Mouse (Mus musculus) forebrain, embryonic 15.5 days (tissue): Measurements from ENCODE around the gene Trim65. TPM values are rescaled to one million over a fixed set of nuclear protein-coding genes. Genes with fewer than 3 reads are reported as not detected.
A peak's percentile ranks its signal among the peaks of the same experiment; 100 is the strongest.

Experiments used
- ATAC-seq: fragments of 200-750 bp; cut with Nextera tagmentation; replicated peaks from 2 replicates; pipeline ENCODE4 v1.8.0; 2017; ENCODE audit warnings: mild to moderate bottlenecking, moderate TSS enrichment, moderate library complexity
- H3K27ac ChIP-seq: fragments of 300-500 bp; sonication (generic); replicated peaks from 2 replicates; pipeline ENCODE4 v1.5.1; 2015; ENCODE audit warnings: mild to moderate bottlenecking, inconsistent platforms
- H3K27me3 ChIP-seq: fragments of 300-500 bp; sonication (generic); 2 replicates; pipeline ENCODE4 v1.6.1; 2015; ENCODE audit warnings: inconsistent platforms
- H3K36me3 ChIP-seq: fragments of 300-500 bp; sonication (generic); 2 replicates; pipeline ENCODE4 v1.6.1; 2015; ENCODE audit warnings: mild to moderate bottlenecking, inconsistent platforms
- H3K4me1 ChIP-seq: fragments of 300-500 bp; sonication (generic); 2 replicates; pipeline ENCODE4 v1.6.1; 2015; ENCODE audit warnings: inconsistent platforms
- H3K4me2 ChIP-seq: fragments of 300-500 bp; sonication (generic); replicated peaks from 2 replicates; pipeline ENCODE4 v1.6.1; 2015; ENCODE audit warnings: mild to moderate bottlenecking, inconsistent platforms
- H3K4me3 ChIP-seq: fragments of 300-500 bp; sonication (generic); 2 replicates; pipeline ENCODE4 v1.5.1; 2015; ENCODE audit warnings: mild to moderate bottlenecking, inconsistent platforms
- H3K9ac ChIP-seq: fragments of 300-500 bp; sonication (generic); replicated peaks from 2 replicates; pipeline ENCODE4 v1.6.1; 2015; ENCODE audit warnings: mild to moderate bottlenecking, inconsistent platforms
- H3K9me3 ChIP-seq: fragments of 300-500 bp; sonication (generic); 2 replicates; pipeline ENCODE4 v1.6.1; 2016; ENCODE audit warnings: inconsistent platforms
- WGBS: fragments of 180-500 bp; shearing (Covaris S2); methylation state at CpG from one replicate; pipeline ENCODE4 v1.1.7; 2015; ENCODE audit warnings: mixed read lengths; 5-methylcytosine and 5-hydroxymethylcytosine counted together
- polyA plus RNA-seq: library from polyadenylated mRNA; unstranded; fragments of >200 nt; fragmentation: Nextera tagmentation; extraction: Ambion mirVana; gene quantifications from 2 replicates; pipeline ENCODE4 v1.2.1, GENCODE M21; 2015

Trim65 gene
- polyA plus RNA-seq, 1 experiment from 2014 or later: 1.9 TPM

- ATAC-seq: no peak
- Histone ChIP-seq H3K4me2 (no peak overlapping the region), H3K27ac (no peak overlapping the region), H3K36me3 (peaks cover 56% of the 10 kb centered on the region), H3K9ac (no peak overlapping the region), H3K27me3 (no peaks in the 10 kb centered on the region), H3K4me1 (peaks cover 24% of the 10 kb centered on the region), H3K9me3 (no peaks in the 10 kb centered on the region), H3K4me3 (no peak overlapping the region)
- 74% methylated on average over 12 of the region's 12 CpGs for WGBS
Observed at GRCm38 (mm10) chr11:116161312-116161711, 30.4 kb upstream of the Trim65 start.

- Histone ChIP-seq H3K27ac (no peak overlapping the region), H3K9me3 (no peaks in the 10 kb centered on the region), H3K4me1 (no peaks in the 10 kb centered on the region), H3K4me2 (no peak overlapping the region), H3K27me3 (no peaks in the 10 kb centered on the region), H3K9ac (no peak overlapping the region), H3K4me3 (no peak overlapping the region), H3K36me3 (peaks cover 98% of the 10 kb centered on the region)
- ATAC-seq: no peak
- WGBS: 92% methylated on average over 2 of the region's 2 CpGs
Observed at GRCm38 (mm10) chr11:116150960-116151359, 20.0 kb upstream of the Trim65 start.

DNA sequence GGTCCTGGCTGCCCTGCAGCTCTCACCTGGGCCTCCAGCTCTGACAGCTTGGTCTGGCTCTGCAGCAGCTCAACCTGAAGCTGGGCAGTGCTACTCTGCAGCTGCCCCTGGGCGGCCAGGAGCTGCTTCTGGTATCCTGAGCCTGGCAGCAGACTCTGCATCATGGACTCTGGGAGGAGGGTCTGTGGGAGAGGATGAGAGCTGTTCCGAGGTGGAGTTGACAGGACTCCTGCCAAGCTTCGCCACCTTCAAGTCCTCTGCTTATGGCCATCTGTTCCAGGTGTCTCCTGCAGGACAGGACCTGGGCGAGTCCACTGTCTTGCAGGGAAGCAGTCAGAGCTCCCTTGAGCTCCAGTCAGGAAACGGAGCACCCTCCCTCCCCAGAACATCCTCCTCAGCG lies 18.4 kb upstream of the Trim65 start:
- ATAC-seq: no peak
- 86% methylated on average over 6 of the region's 6 CpGs for WGBS
- Histone ChIP-seq H3K9ac (no peak overlapping the region), H3K27ac (no peak overlapping the region), H3K4me2 (no peak overlapping the region), H3K4me3 (no peak overlapping the region), H3K36me3 (peaks cover 98% of the 10 kb centered on the region), H3K27me3 (no peaks in the 10 kb centered on the region), H3K4me1 (no peaks in the 10 kb centered on the region), H3K9me3 (no peaks in the 10 kb centered on the region)

DNA sequence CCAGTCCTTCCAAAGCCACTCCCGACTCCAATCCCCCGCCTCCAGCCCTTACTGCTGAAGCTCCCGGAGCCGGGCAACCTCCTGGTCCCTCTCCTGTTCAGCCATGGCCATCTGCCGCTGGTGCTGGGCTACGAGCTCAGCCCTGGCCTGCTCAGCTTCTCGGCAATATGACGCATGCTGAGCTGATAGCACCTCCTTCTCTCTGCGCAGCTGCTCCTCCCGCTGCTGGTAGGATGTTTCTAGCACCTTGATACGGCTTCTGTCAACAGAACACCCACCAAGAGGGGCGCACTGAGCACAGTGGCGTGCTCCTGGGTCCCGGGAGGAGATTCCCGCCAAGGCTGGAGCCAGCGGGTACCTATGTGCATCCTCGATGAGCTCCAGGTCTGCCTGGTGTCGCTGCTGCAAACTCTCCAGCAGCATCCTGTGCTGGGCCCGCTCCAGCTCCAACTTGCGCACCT lies 17.9 kb upstream of the Trim65 start:
- Histone ChIP-seq H3K36me3 (peaks cover 98% of the 10 kb centered on the region), H3K4me1 (no peaks in the 10 kb centered on the region)
- 72% methylated on average over 20 of the region's 20 CpGs for WGBS

GRCm38 (mm10) chr11:116146294-116146985 lies 15.5 kb upstream of the Trim65 start:
- H3K36me3 ChIP-seq: peaks cover 97% of the 10 kb centered on the region
- no peaks in the 10 kb centered on the region for H3K9me3 ChIP-seq
- H3K27ac ChIP-seq: 0 out of 2 replicates have a peak overlapping the region, but pooled peaks have one; percentile 31
- H3K27me3 ChIP-seq: no peaks in the 10 kb centered on the region
- no peaks in the 10 kb centered on the region for H3K4me1 ChIP-seq
- H3K9ac ChIP-seq: no peak overlapping the region
- H3K4me2 ChIP-seq: no peak overlapping the region
- H3K4me3 ChIP-seq: no peak overlapping the region
- WGBS: 73% methylated on average over 25 of the region's 25 CpGs
- 0 out of 2 replicates have a peak, but pooled peaks have one; percentile 12 for ATAC-seq

More for the DNA sequence above, 17.9 kb upstream of the Trim65 start:
- Histone ChIP-seq H3K4me2 (no peak overlapping the region), H3K4me3 (no peak overlapping the region), H3K27ac (no peak overlapping the region), H3K9me3 (no peaks in the 10 kb centered on the region), H3K27me3 (no peaks in the 10 kb centered on the region), H3K9ac (no peak overlapping the region)
- ATAC-seq: no peak

DNA sequence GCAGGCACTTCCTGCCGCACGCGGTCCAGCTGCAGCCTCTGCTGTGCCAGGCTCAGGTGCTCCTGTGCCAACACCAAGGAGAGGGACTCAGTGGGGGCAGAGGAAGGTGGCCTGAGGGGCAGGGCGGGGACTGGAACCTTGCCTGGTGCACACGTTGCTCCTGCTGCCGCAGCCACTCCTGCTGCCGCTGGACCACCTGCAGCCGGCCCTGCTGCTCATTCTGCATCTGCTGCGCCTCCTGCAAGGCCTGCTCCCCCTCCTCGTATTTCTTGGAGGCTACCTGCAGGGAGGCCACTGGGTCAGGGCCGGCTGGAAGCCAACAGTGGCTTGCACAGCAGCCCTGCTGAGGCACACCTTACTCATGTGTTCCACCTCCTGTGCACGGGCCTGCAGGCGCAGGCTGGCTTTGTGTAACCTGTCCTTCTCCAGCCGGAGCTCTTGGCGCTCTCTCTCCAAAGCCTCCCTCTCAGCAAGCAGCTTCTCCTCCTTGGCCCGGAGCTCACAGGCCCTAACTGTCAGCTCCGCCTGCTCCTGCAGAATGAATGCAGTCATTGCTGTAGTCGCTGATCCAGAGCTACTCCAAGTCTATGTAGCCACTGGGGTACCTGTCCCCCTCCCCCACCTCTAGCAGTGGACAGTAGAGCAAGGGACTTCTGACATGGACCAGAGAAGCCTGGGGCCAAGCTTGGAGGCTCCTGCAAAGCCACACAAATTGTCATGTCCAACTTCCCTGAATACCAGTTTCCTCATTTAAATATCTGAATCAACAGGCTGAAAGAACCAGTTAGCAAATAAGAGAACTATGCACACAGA lies 14.8 kb upstream of the Trim65 start:
- Histone ChIP-seq H3K9me3 (no peaks in the 10 kb centered on the region), H3K4me1 (no peaks in the 10 kb centered on the region), H3K36me3 (peaks cover 89% of the 10 kb centered on the region), H3K9ac (no peak overlapping the region), H3K27me3 (no peaks in the 10 kb centered on the region), H3K4me3 (no peak overlapping the region), H3K27ac (peak overlapping the region; percentile 54), H3K4me2 (no peak overlapping the region)
- WGBS: 53% methylated on average over 18 of the region's 18 CpGs
- ATAC-seq: no peak

- H3K36me3 ChIP-seq: peaks cover 68% of the 10 kb centered on the region
- H3K9ac ChIP-seq: no peak overlapping the region
- ATAC-seq: no peak
- H3K4me1 ChIP-seq: peaks cover 8% of the 10 kb centered on the region; the same call in 1 of the 2 replicates
- no peak overlapping the region for H3K4me2 ChIP-seq
- no peak overlapping the region for H3K27ac ChIP-seq
- no peak overlapping the region for H3K4me3 ChIP-seq
- H3K27me3 ChIP-seq: no peaks in the 10 kb centered on the region
- no peaks in the 10 kb centered on the region for H3K9me3 ChIP-seq
- WGBS: 85% methylated on average over 3 of the region's 3 CpGs
Observed at GRCm38 (mm10) chr11:116143468-116143867, 12.5 kb upstream of the Trim65 start.

DNA sequence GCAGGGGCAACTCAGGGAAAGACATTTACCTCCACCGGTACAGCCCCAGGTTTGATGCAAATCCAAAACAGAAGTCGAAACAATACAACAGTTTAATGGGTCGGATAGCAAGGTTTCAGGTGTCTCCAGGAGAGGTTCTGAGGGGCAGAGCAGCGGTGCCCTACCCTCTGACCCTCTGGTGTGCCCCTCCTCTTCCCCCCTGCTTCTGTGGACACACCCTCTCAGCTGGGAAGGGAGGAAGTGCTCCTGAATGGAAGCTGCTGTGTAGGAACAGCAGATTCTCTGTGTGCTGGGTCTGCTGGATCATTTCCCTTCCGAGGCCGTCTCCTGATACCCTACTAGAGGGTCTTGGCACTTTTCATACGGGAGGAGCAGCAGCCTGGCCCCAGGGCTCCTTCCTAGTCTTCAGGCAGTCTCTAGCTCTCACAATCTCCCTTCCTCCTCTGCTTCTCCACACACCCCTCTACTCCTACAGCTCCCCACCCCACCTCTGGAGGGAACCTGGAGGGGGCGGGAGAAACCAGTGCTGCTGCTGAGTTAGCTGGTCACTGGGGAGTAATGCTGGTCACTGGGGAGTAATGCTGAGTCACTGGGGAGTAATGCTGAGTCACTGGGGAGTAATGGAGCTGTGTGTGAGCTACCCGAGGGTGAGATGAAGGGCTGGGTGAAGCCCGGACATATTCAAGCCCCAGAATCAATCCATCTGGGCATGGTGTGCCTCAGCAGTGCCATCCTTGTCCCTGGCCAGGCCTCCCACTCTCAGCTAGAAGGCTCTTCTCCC lies 11.5 kb upstream of the Trim65 start:
- H3K36me3 ChIP-seq: peaks cover 59% of the 10 kb centered on the region
- no peak for ATAC-seq
- no peaks in the 10 kb centered on the region for H3K27me3 ChIP-seq
- 81% methylated on average over 10 of the region's 10 CpGs for WGBS
- H3K4me3 ChIP-seq: no peak overlapping the region
- no peak overlapping the region for H3K9ac ChIP-seq
- no peak overlapping the region for H3K4me2 ChIP-seq
- no peak overlapping the region for H3K27ac ChIP-seq
- no peaks in the 10 kb centered on the region for H3K9me3 ChIP-seq
- H3K4me1 ChIP-seq: peaks cover 15% of the 10 kb centered on the region

- H3K36me3 ChIP-seq: peaks cover 29% of the 10 kb centered on the region
- no peaks in the 10 kb centered on the region for H3K27me3 ChIP-seq
- H3K4me3 ChIP-seq: peak within 1 kb of the TSS; percentile 93
- peak within 1 kb of the TSS; percentile 67 for H3K4me2 ChIP-seq
- H3K9me3 ChIP-seq: no peaks in the 10 kb centered on the region
- peak within 1 kb of the TSS; percentile 79 for H3K9ac ChIP-seq
- peaks cover 21% of the 10 kb centered on the region for H3K4me1 ChIP-seq
- peak; percentile 95 for ATAC-seq
- under 1% methylated on average over 60 of the region's 60 CpGs for WGBS
- H3K27ac ChIP-seq: peak within 1 kb of the TSS; percentile 74
Observed at GRCm38 (mm10) chr11:116138468-116139138, 7.7 kb upstream of the Trim65 start, which contains the start of gene Mrpl38. Gene Mrpl38, minus strand, starts transcription at chr11:116138868.

GRCm38 (mm10) chr11:116138096-116138467 lies 7.2 kb upstream of the Trim65 start:
- ATAC-seq: peak; percentile 9; the same call in 1 of the 2 replicates
- Histone ChIP-seq H3K9me3 (no peaks in the 10 kb centered on the region), H3K36me3 (peaks cover 24% of the 10 kb centered on the region), H3K4me1 (peaks cover 21% of the 10 kb centered on the region), H3K27ac (peak overlapping the region; percentile 74), H3K4me2 (peak overlapping the region; percentile 67), H3K9ac (peak overlapping the region; percentile 79), H3K27me3 (no peaks in the 10 kb centered on the region), H3K4me3 (peak overlapping the region; percentile 93)
- WGBS: under 1% methylated on average over 20 of the region's 20 CpGs

DNA sequence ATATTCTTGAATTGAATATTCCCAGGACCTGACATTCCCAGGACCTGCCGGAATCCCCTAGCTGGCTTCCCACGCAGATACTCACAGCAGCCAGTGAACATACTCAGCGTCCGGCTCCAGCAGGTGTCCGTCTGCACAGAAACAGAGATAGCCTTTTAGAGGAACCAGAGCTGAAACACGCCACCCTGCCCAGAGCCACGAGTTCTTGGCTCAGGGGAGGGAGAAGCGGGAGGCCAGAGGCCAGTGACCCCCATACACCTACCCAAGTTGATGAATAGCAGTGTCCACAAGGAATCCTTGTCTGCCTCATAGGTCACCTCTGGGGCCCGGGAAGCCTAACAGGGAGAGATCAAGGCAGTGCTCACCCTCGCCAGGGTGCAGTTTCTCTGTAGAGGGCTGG lies 3.2 kb upstream of the Trim65 start:
- Histone ChIP-seq H3K27me3 (no peaks in the 10 kb centered on the region), H3K9me3 (no peaks in the 10 kb centered on the region), H3K4me3 (no peak overlapping the region), H3K4me2 (no peak overlapping the region), H3K36me3 (peaks cover 10% of the 10 kb centered on the region), H3K27ac (no peak overlapping the region), H3K4me1 (peaks cover 33% of the 10 kb centered on the region), H3K9ac (no peak overlapping the region)
- ATAC-seq: no peak
- WGBS: 88% methylated on average over 10 of the region's 10 CpGs
